Mouse (Mus musculus): Measurements from ENCODE around the gene Hdgfl2.

GRCm38 (mm10) chr17:56102158-56102557 lies 22.7 kb downstream of the Hdgfl2 start:
- TF ChIP-seq CTCF (IDR thresholded peaks at IDR 0.05): no peak
- peak; percentile 56 for TF ChIP-seq POLR2A (IDR thresholded peaks at IDR 0.05; ENCODE audit: insufficient read depth, low read depth, low read length)
